Mouse (Mus musculus): Measurements from ENCODE around the gene Wnt7a. TPM values are rescaled to one million over a fixed set of nuclear protein-coding genes. Genes with fewer than 3 reads are reported as not detected.

Wnt7a gene
- not detected for polyA plus RNA-seq (2012; fragmentation: generic; extraction: Trizol)
- long read RNA-seq, experiment 1: 0 reads
- long read RNA-seq, experiment 2: 0 reads

GRCm38 (mm10) chr6:91410961-91411368 lies at the start of gene Wnt7a:
Wnt7a (minus strand) TSS chr6:91411363.
- Histone ChIP-seq H3K79me2 (ENCODE audit: control insufficient read depth, insufficient read depth) (no peaks in the 10 kb centered on the region), H3K36me3 (ENCODE audit: control insufficient read depth, insufficient read depth) (no peaks in the 10 kb centered on the region), H3K4me3 (ENCODE audit: insufficient read depth, poor library complexity, severe bottlenecking) (no peak within 1 kb of the TSS), H3K79me3 (ENCODE audit: low read depth) (no peaks in the 10 kb centered on the region), H3K27me3 (ENCODE audit: control insufficient read depth, insufficient read depth, insufficient read length) (peaks cover 71% of the 10 kb centered on the region), H3ac (ENCODE audit: control insufficient read depth, insufficient read length, low read depth) (no peak within 1 kb of the TSS)
- TF ChIP-seq CEBPB (IDR thresholded peaks at IDR 0.05; ENCODE audit: low read depth) (no peak), FOSL1 (IDR thresholded peaks at IDR 0.05; ENCODE audit: insufficient read depth, low read length, poor library complexity, severe bottlenecking) (no peak), MAX (IDR thresholded peaks at IDR 0.05) (no peak), MYOD1 (IDR thresholded peaks at IDR 0.05; ENCODE audit: control insufficient read depth, insufficient read length, low read depth) (no peak), CTCF (IDR thresholded peaks at IDR 0.05; ENCODE audit: control insufficient read depth, insufficient read depth, insufficient read length) (no peak), USF1 (IDR thresholded peaks at IDR 0.05; ENCODE audit: low read depth) (no peak), MYOG (IDR thresholded peaks at IDR 0.05; ENCODE audit: control insufficient read depth, extremely low read depth, insufficient read length) (no peak)

- Histone ChIP-seq H3K79me3 (ENCODE audit: low read depth) (no peaks in the 10 kb centered on the region), H3K79me2 (ENCODE audit: control insufficient read depth, insufficient read depth) (no peaks in the 10 kb centered on the region), H3ac (ENCODE audit: control insufficient read depth, insufficient read length, low read depth) (no peak overlapping the region), H3K27me3 (ENCODE audit: control insufficient read depth, insufficient read depth, insufficient read length) (no peaks in the 10 kb centered on the region), H3K36me3 (ENCODE audit: control insufficient read depth, insufficient read depth) (peaks cover 14% of the 10 kb centered on the region), H3K4me3 (ENCODE audit: insufficient read depth, poor library complexity, severe bottlenecking) (no peak overlapping the region)
- TF ChIP-seq USF1 (IDR thresholded peaks at IDR 0.05; ENCODE audit: low read depth) (no peak), MYOG (IDR thresholded peaks at IDR 0.05; ENCODE audit: control insufficient read depth, extremely low read depth, insufficient read length) (no peak), MAX (IDR thresholded peaks at IDR 0.05) (no peak), MYOD1 (IDR thresholded peaks at IDR 0.05; ENCODE audit: control insufficient read depth, insufficient read length, low read depth) (no peak), FOSL1 (IDR thresholded peaks at IDR 0.05; ENCODE audit: insufficient read depth, low read length, poor library complexity, severe bottlenecking) (no peak), CTCF (IDR thresholded peaks at IDR 0.05; ENCODE audit: control insufficient read depth, insufficient read depth, insufficient read length) (no peak), CEBPB (IDR thresholded peaks at IDR 0.05; ENCODE audit: low read depth) (no peak)
Observed at GRCm38 (mm10) chr6:91459471-91459870, 48.3 kb upstream of the Wnt7a start.

GRCm38 (mm10) chr6:91454546-91454945 lies 43.4 kb upstream of the Wnt7a start:
- TF ChIP-seq MYOG (IDR thresholded peaks at IDR 0.05; ENCODE audit: control insufficient read depth, extremely low read depth, insufficient read length): no peak
- TF ChIP-seq MYOD1 (IDR thresholded peaks at IDR 0.05; ENCODE audit: control insufficient read depth, insufficient read length, low read depth): no peak
- TF ChIP-seq FOSL1 (IDR thresholded peaks at IDR 0.05; ENCODE audit: insufficient read depth, low read length, poor library complexity, severe bottlenecking): no peak
- TF ChIP-seq CEBPB (IDR thresholded peaks at IDR 0.05; ENCODE audit: low read depth): no peak
- TF ChIP-seq CTCF (IDR thresholded peaks at IDR 0.05; ENCODE audit: control insufficient read depth, insufficient read depth, insufficient read length): no peak
- TF ChIP-seq MAX (IDR thresholded peaks at IDR 0.05): no peak
- Histone ChIP-seq H3K27me3 (ENCODE audit: control insufficient read depth, insufficient read depth, insufficient read length) (peaks cover 3% of the 10 kb centered on the region), H3K79me2 (ENCODE audit: control insufficient read depth, insufficient read depth) (no peaks in the 10 kb centered on the region), H3ac (ENCODE audit: control insufficient read depth, insufficient read length, low read depth) (no peak overlapping the region), H3K36me3 (ENCODE audit: control insufficient read depth, insufficient read depth) (no peaks in the 10 kb centered on the region), H3K79me3 (ENCODE audit: low read depth) (no peaks in the 10 kb centered on the region), H3K4me3 (ENCODE audit: insufficient read depth, poor library complexity, severe bottlenecking) (no peak overlapping the region)

GRCm38 (mm10) chr6:91452056-91452455 lies 40.9 kb upstream of the Wnt7a start:
- TF ChIP-seq USF1 (IDR thresholded peaks at IDR 0.05; ENCODE audit: low read depth): no peak
- no peak for TF ChIP-seq MYOD1 (IDR thresholded peaks at IDR 0.05; ENCODE audit: control insufficient read depth, insufficient read length, low read depth)
- TF ChIP-seq CTCF (IDR thresholded peaks at IDR 0.05; ENCODE audit: control insufficient read depth, insufficient read depth, insufficient read length): no peak
- no peak for TF ChIP-seq FOSL1 (IDR thresholded peaks at IDR 0.05; ENCODE audit: insufficient read depth, low read length, poor library complexity, severe bottlenecking)
- no peak for TF ChIP-seq MAX (IDR thresholded peaks at IDR 0.05)
- no peak for TF ChIP-seq MYOG (IDR thresholded peaks at IDR 0.05; ENCODE audit: control insufficient read depth, extremely low read depth, insufficient read length)
- TF ChIP-seq CEBPB (IDR thresholded peaks at IDR 0.05; ENCODE audit: low read depth): no peak
- peaks cover 3% of the 10 kb centered on the region for H3K27me3 ChIP-seq (ENCODE audit: control insufficient read depth, insufficient read depth, insufficient read length)

GRCm38 (mm10) chr6:91449472-91450225 lies 38.5 kb upstream of the Wnt7a start:
- Histone ChIP-seq H3K79me2 (ENCODE audit: control insufficient read depth, insufficient read depth) (no peaks in the 10 kb centered on the region), H3K27me3 (ENCODE audit: control insufficient read depth, insufficient read depth, insufficient read length) (peaks cover 3% of the 10 kb centered on the region), H3K36me3 (ENCODE audit: control insufficient read depth, insufficient read depth) (no peaks in the 10 kb centered on the region), H3K79me3 (ENCODE audit: low read depth) (no peaks in the 10 kb centered on the region), H3K4me3 (ENCODE audit: insufficient read depth, poor library complexity, severe bottlenecking) (no peak overlapping the region), H3ac (ENCODE audit: control insufficient read depth, insufficient read length, low read depth) (no peak overlapping the region)
- TF ChIP-seq MYOD1 (IDR thresholded peaks at IDR 0.05; ENCODE audit: control insufficient read depth, insufficient read length, low read depth) (no peak), FOSL1 (IDR thresholded peaks at IDR 0.05; ENCODE audit: insufficient read depth, low read length, poor library complexity, severe bottlenecking) (no peak), CTCF (IDR thresholded peaks at IDR 0.05; ENCODE audit: control insufficient read depth, insufficient read depth, insufficient read length) (no peak), MAX (IDR thresholded peaks at IDR 0.05) (no peak), USF1 (IDR thresholded peaks at IDR 0.05; ENCODE audit: low read depth) (no peak), MYOG (IDR thresholded peaks at IDR 0.05; ENCODE audit: control insufficient read depth, extremely low read depth, insufficient read length) (no peak)

More at GRCm38 (mm10) chr6:91452056-91452455, 40.9 kb upstream of the Wnt7a start:
- Histone ChIP-seq H3K79me2 (ENCODE audit: control insufficient read depth, insufficient read depth) (no peaks in the 10 kb centered on the region), H3K4me3 (ENCODE audit: insufficient read depth, poor library complexity, severe bottlenecking) (no peak overlapping the region), H3K36me3 (ENCODE audit: control insufficient read depth, insufficient read depth) (no peaks in the 10 kb centered on the region), H3ac (ENCODE audit: control insufficient read depth, insufficient read length, low read depth) (no peak overlapping the region), H3K79me3 (ENCODE audit: low read depth) (no peaks in the 10 kb centered on the region)

Data from C2C12 (cell line).